In the genomic region with DNA sequence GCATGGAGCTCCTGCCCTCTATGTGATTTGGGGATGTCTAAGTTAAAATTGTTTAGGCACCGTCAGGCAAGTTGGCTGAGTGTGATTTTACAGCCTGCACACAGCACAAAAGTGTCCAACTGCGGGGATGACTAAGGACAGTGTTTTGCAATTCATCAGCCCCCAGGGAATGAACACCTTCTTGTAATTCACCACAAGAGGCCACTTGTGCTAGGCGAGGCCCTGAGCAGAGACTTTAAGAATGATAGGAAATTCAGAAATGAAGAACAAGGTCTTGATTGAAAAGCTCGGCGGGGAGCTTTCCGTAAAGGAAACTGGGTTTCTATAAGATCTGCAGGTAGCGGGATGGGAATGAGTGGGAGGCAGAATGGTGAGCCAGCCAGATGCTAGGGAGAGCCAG, we compare ENCODE assay signal across 11 mouse cellular contexts.
"Had no signal": no experiment of that assay in that cellular context is flagged by ENCODE, and none has a peak within 500 bp of the region (broad histone marks: within the 10 kb centered on the region; RNA-seq: fewer than 3 reads in every experiment).

No protein-coding gene starts in this region.

- H3K4me1 ChIP-seq: liver, embryonic 15.5 days; midbrain, embryonic 13.5 days; neural tube, embryonic 12.5 days; stomach, embryonic 15.5 days had no signal

- H3K36me3 ChIP-seq: liver, embryonic 15.5 days; midbrain, embryonic 13.5 days; neural tube, embryonic 12.5 days; stomach, embryonic 15.5 days had no signal

- H3K4me3 ChIP-seq: liver, embryonic 15.5 days; midbrain, embryonic 13.5 days; neural tube, embryonic 12.5 days; stomach, embryonic 15.5 days had no signal

- H3K27me3 ChIP-seq: liver, embryonic 15.5 days; midbrain, embryonic 13.5 days; neural tube, embryonic 12.5 days; stomach, embryonic 15.5 days had no signal

- DNase-seq: kidney, adult 8-10 months; kidney, postnatal 25 days; lung, adult 2 months; lung, postnatal 36 days; right cerebral cortex, postnatal 14 days; thymus, postnatal 4 days had no signal

- H3K9me3 ChIP-seq: liver, embryonic 15.5 days; midbrain, embryonic 13.5 days; neural tube, embryonic 12.5 days; stomach, embryonic 15.5 days had no signal

- H3K9ac ChIP-seq: liver, embryonic 15.5 days; midbrain, embryonic 13.5 days; neural tube, embryonic 12.5 days; stomach, embryonic 15.5 days had no signal

- H3K4me2 ChIP-seq: liver, embryonic 11.5 days; liver, embryonic 15.5 days; midbrain, embryonic 13.5 days; neural tube, embryonic 12.5 days; stomach, embryonic 15.5 days had no signal

- H3K27ac ChIP-seq: liver, embryonic 15.5 days; midbrain, embryonic 13.5 days; neural tube, embryonic 12.5 days; stomach, embryonic 15.5 days had no signal
